Mouse (Mus musculus): ENCODE results near the gene Dlg2. TPM values are rescaled to one million over a fixed set of nuclear protein-coding genes. Genes with fewer than 3 reads are reported as not detected.

Dlg2 gene
- polyA plus RNA-seq, 1 experiment from 2014 or later = 7.2 TPM

DNA sequence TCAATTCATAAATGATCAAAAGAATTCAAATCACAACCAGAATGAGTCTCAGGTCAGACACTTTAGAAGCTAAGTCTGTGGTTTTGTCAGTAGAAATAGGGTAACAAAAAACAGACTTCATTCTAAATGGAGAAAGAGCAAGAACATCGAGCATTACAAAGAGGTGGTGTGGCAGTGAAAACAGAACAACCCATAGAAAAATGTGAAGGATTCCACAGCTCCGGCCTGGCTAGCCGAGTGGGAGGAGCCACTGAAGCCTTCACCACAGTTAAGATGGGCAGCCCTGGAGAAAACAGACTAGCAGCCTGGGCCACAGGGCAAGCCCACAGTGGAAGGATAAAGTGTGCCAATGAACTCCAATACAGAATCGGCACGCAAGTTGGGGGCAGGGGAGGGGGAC lies 1979.5 kb downstream of the Dlg2 start:
- Histone ChIP-seq H3K4me3 (replicated peaks) (no peak overlapping the region), H3K36me3 (no peaks in the 10 kb centered on the region), H3K9me3 (replicated peaks) (no peaks in the 10 kb centered on the region), H3K4me1 (peaks cover 6% of the 10 kb centered on the region; the same call in 1 of the 2 replicates), H3K27ac (replicated peaks) (no peak overlapping the region), H3K27me3 (no peaks in the 10 kb centered on the region), H3K4me2 (replicated peaks) (no peak overlapping the region), H3K9ac (no peak overlapping the region)
- no peak for ATAC-seq (ENCODE audit: insufficient number of reproducible peaks, low FRiP score, low TSS enrichment, low read depth)
- 39% methylated on average over 5 of the region's 5 CpGs for WGBS

DNA sequence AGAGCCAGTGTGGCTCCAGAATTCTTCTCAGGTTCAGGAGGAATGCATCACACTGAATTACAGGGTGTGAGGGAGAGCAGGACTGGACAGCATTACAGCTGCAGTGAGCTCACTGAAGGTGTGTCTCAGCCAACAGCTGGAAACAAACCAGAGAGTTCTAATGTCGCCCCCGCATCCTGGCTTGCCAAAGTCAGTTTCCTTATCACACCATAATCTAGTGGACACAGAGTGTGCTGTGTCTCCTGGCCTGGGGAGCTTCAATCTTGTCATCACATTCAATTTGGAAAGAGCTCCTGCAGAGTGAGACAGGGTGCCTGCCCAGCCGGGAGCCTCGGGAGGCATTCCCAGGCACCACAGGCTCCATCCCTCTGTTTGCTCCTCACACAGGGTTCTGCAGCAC lies 1981.3 kb downstream of the Dlg2 start:
- Histone ChIP-seq H3K27me3 (no peaks in the 10 kb centered on the region), H3K9ac (no peak overlapping the region), H3K9me3 (replicated peaks) (no peaks in the 10 kb centered on the region), H3K4me3 (replicated peaks) (no peak overlapping the region), H3K4me2 (replicated peaks) (no peak overlapping the region), H3K4me1 (peaks cover 6% of the 10 kb centered on the region; the same call in 1 of the 2 replicates), H3K27ac (replicated peaks) (no peak overlapping the region), H3K36me3 (no peaks in the 10 kb centered on the region)
- ATAC-seq (ENCODE audit: insufficient number of reproducible peaks, low FRiP score, low TSS enrichment, low read depth) = no peak
- 31% methylated on average over 4 of the region's 4 CpGs for WGBS

DNA sequence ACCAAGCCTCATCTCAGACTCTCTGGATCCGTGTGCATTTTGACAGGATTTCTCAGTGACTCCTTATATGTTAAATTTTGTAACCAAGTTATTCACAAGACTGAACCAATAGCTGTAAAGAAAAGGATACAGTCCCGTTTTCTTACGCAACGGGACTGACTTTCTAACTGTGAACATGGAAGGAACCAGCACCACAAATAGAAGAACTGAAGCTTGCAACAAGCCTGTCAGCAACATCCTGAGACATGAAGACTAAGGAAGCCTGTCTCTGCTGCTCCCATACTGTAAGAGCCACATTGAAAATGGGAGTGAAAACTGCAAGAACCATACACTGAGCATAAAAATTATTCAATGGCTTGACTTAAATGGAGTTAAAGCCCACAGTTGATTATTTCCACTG lies 1981.8 kb downstream of the Dlg2 start:
- H3K27ac ChIP-seq (replicated peaks) = no peak overlapping the region
- no peak overlapping the region for H3K9ac ChIP-seq
- H3K27me3 ChIP-seq = no peaks in the 10 kb centered on the region
- no peaks in the 10 kb centered on the region for H3K36me3 ChIP-seq
- ATAC-seq (ENCODE audit: insufficient number of reproducible peaks, low FRiP score, low TSS enrichment, low read depth) = no peak
- no peaks in the 10 kb centered on the region for H3K9me3 ChIP-seq (replicated peaks)
- no peak overlapping the region for H3K4me3 ChIP-seq (replicated peaks)
- no peak overlapping the region for H3K4me2 ChIP-seq (replicated peaks)
- WGBS = 78% methylated on average over 4 of the region's 4 CpGs
- peaks cover 6% of the 10 kb centered on the region; the same call in 1 of the 2 replicates for H3K4me1 ChIP-seq

DNA sequence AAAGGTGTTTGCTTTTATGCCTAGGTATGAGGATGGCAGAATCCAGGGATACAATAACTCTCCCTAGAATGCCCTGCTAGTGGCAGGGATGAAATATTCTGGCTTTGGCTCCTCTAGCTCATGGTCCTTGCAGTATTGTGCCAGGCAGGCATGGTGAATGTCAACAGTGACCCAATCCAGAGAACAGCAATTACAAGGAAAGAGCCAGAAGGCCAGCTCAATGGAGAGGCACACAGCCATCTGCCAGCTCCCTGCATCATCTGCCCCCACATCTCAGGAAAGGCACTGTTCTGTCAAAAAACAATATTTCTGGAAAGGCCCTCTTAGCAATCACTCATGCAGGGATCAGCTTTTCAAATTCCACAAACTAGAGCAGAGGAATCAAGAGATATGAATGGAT lies 1984.1 kb downstream of the Dlg2 start:
- no peaks in the 10 kb centered on the region for H3K9me3 ChIP-seq (replicated peaks)
- no peaks in the 10 kb centered on the region for H3K27me3 ChIP-seq
- H3K4me3 ChIP-seq (replicated peaks) = no peak overlapping the region
- ATAC-seq (ENCODE audit: insufficient number of reproducible peaks, low FRiP score, low TSS enrichment, low read depth) = no peak
- H3K9ac ChIP-seq = no peak overlapping the region
- peaks cover 8% of the 10 kb centered on the region; the same call in 1 of the 2 replicates for H3K4me1 ChIP-seq
- H3K27ac ChIP-seq (replicated peaks) = no peak overlapping the region
- no peaks in the 10 kb centered on the region for H3K36me3 ChIP-seq
- no peak overlapping the region for H3K4me2 ChIP-seq (replicated peaks)

- Histone ChIP-seq H3K27ac (replicated peaks) (no peak overlapping the region), H3K27me3 (no peaks in the 10 kb centered on the region), H3K9ac (no peak overlapping the region), H3K4me1 (peaks cover 8% of the 10 kb centered on the region; the same call in 1 of the 2 replicates), H3K4me2 (replicated peaks) (no peak overlapping the region), H3K36me3 (no peaks in the 10 kb centered on the region), H3K4me3 (replicated peaks) (no peak overlapping the region), H3K9me3 (replicated peaks) (no peaks in the 10 kb centered on the region)
- 67% methylated on average over 3 of the region's 3 CpGs for WGBS
- ATAC-seq (ENCODE audit: insufficient number of reproducible peaks, low FRiP score, low TSS enrichment, low read depth) = no peak
These were observed 1984.8 kb downstream of the Dlg2 start for GRCm38 (mm10) chr7:92461256-92461655.

DNA sequence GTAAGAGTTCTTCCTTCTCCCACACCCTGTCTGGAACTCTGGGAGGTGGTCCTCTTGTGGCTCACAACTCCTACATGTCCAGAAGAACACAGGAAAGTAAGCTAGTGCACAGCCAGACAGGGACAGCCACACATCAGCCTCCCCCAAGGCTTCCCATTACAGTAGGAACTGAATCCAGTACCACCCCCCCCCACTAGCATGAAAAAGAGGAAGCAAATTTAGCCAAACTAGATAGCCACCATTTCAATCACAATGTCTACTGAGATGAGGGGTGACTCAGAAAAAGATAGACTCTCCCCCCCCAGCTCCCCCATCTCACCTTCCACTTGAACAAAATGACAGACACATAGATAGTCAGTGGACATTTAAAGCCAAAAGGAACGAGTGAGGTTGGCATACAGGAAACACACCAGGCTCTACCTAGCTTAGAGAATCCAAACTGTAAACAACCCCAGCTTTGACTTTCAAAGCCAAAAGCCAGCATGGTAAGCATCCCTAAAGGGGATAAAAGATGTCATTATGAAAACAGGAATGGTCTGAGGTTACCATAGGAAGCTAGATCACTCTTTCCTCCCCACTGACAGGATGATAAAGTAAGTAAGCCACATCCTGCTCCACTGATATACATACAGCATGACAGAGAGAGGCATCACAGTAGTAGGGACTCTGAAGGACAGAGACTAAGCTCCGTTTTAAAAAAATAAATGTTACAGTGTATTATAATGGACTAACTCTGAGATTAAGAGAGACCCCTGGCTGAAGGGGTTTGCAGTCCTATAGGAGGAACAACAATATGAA lies 1986.8 kb downstream of the Dlg2 start:
- H3K4me3 ChIP-seq (replicated peaks) = no peak overlapping the region
- WGBS = 71% methylated on average over 2 of the region's 2 CpGs
- ATAC-seq (ENCODE audit: insufficient number of reproducible peaks, low FRiP score, low TSS enrichment, low read depth) = no peak
- 0 out of 2 replicates have a peak, but pooled peaks cover 2% of the 10 kb centered on the region for H3K4me1 ChIP-seq
- no peak overlapping the region for H3K9ac ChIP-seq
- H3K9me3 ChIP-seq (replicated peaks) = no peaks in the 10 kb centered on the region
- no peak overlapping the region for H3K27ac ChIP-seq (replicated peaks)
- no peaks in the 10 kb centered on the region for H3K36me3 ChIP-seq
- H3K27me3 ChIP-seq = no peaks in the 10 kb centered on the region
- H3K4me2 ChIP-seq (replicated peaks) = no peak overlapping the region

GRCm38 (mm10) chr7:92464290-92464689 lies 1987.8 kb downstream of the Dlg2 start:
- Histone ChIP-seq H3K4me1 (0 out of 2 replicates have a peak, but pooled peaks cover 2% of the 10 kb centered on the region), H3K36me3 (no peaks in the 10 kb centered on the region), H3K9me3 (replicated peaks) (no peaks in the 10 kb centered on the region), H3K27me3 (no peaks in the 10 kb centered on the region), H3K9ac (no peak overlapping the region), H3K4me3 (replicated peaks) (no peak overlapping the region), H3K27ac (replicated peaks) (no peak overlapping the region), H3K4me2 (replicated peaks) (no peak overlapping the region)
- WGBS = 48% methylated on average over 2 of the region's 2 CpGs
- ATAC-seq (ENCODE audit: insufficient number of reproducible peaks, low FRiP score, low TSS enrichment, low read depth) = no peak

- Histone ChIP-seq H3K9me3 (replicated peaks) (no peaks in the 10 kb centered on the region), H3K9ac (no peak overlapping the region), H3K4me2 (replicated peaks) (no peak overlapping the region), H3K4me3 (replicated peaks) (no peak overlapping the region), H3K27ac (replicated peaks) (no peak overlapping the region), H3K4me1 (no peaks in the 10 kb centered on the region), H3K36me3 (no peaks in the 10 kb centered on the region), H3K27me3 (no peaks in the 10 kb centered on the region)
- 53% methylated on average over 1 of the region's 1 CpGs for WGBS
- ATAC-seq (ENCODE audit: insufficient number of reproducible peaks, low FRiP score, low TSS enrichment, low read depth) = no peak
These were observed 2002.7 kb downstream of the Dlg2 start for GRCm38 (mm10) chr7:92479143-92479542.

DNA sequence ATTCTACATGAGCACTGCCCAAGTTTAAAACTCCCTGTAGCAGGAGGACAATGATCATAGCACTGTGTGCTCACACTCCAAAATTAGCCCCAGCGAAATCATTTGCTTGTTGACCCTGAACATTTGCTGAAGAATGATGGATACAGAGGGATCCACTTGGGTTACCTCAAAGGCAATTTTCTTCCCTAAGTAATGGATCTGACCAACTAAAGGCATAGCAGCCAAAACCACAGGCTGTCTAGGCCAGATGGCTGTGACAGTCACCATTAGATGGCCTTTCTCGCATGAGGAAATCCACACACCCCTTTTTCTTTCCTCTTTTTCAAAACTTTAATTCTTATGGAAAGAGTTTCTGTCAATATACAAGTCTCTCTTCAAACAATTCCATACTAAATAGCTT lies 2003.3 kb downstream of the Dlg2 start:
- Histone ChIP-seq H3K9me3 (replicated peaks) (no peaks in the 10 kb centered on the region), H3K4me2 (replicated peaks) (no peak overlapping the region), H3K36me3 (no peaks in the 10 kb centered on the region), H3K4me3 (replicated peaks) (no peak overlapping the region), H3K4me1 (no peaks in the 10 kb centered on the region), H3K27ac (replicated peaks) (no peak overlapping the region), H3K27me3 (no peaks in the 10 kb centered on the region), H3K9ac (no peak overlapping the region)
- WGBS = 85% methylated on average over 2 of the region's 2 CpGs
- ATAC-seq (ENCODE audit: insufficient number of reproducible peaks, low FRiP score, low TSS enrichment, low read depth) = no peak

DNA sequence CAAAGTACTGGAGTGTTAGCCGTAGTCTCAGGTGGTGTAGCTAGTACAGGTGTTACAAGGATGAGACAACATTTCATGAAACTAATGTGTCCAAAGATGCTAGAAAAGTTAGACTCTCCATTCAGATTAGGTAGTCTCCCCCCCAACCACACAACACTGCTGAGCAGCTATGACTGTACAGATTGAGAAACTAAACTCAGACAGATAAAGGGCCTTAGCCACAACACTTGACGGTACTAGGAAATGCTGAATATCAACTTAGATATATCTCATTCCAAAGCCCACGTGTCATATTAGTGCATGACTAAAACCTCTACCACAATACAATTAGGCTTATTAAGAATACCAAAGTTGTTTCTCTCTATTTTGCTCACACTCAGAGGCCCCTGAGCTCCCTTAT lies 2006.9 kb downstream of the Dlg2 start:
- H3K4me2 ChIP-seq (replicated peaks) = no peak overlapping the region
- ATAC-seq (ENCODE audit: insufficient number of reproducible peaks, low FRiP score, low TSS enrichment, low read depth) = no peak
- H3K9ac ChIP-seq = no peak overlapping the region
- 0 out of 2 replicates have a peak, but pooled peaks cover 3% of the 10 kb centered on the region for H3K4me1 ChIP-seq
- no peaks in the 10 kb centered on the region for H3K27me3 ChIP-seq
- no peak overlapping the region for H3K27ac ChIP-seq (replicated peaks)
- WGBS = 64% methylated on average over 3 of the region's 3 CpGs
- no peaks in the 10 kb centered on the region for H3K9me3 ChIP-seq (replicated peaks)
- H3K4me3 ChIP-seq (replicated peaks) = no peak overlapping the region
- no peaks in the 10 kb centered on the region for H3K36me3 ChIP-seq

- WGBS = 11% methylated on average over 3 of the region's 3 CpGs
- no peak overlapping the region for H3K4me2 ChIP-seq (replicated peaks)
- no peaks in the 10 kb centered on the region for H3K36me3 ChIP-seq
- H3K27ac ChIP-seq (replicated peaks) = 0 out of 2 replicates have a peak overlapping the region, but pooled peaks have one; percentile 22
- no peak overlapping the region for H3K9ac ChIP-seq
- no peaks in the 10 kb centered on the region for H3K27me3 ChIP-seq
- no peak overlapping the region for H3K4me3 ChIP-seq (replicated peaks)
- 0 out of 2 replicates have a peak, but pooled peaks cover 3% of the 10 kb centered on the region for H3K4me1 ChIP-seq
- no peaks in the 10 kb centered on the region for H3K9me3 ChIP-seq (replicated peaks)
- peak; percentile 60; the same call in 1 of the 2 replicates for ATAC-seq (ENCODE audit: insufficient number of reproducible peaks, low FRiP score, low TSS enrichment, low read depth)
These were observed 2009.6 kb downstream of the Dlg2 start for GRCm38 (mm10) chr7:92485881-92486710.
